Mouse (Mus musculus) G1E (cell line): ENCODE results near the gene Nsd2.

Source experiments
- CTCF ChIP-seq: IDR thresholded peaks from 2 replicates; pipeline ENCODE4 v1.5.1; 2012; ENCODE audit warnings: low read depth, low read length, inconsistent platforms, mixed read lengths
- GATA1 ChIP-seq: IDR thresholded peaks from 2 replicates; pipeline ENCODE4 v1.6.1; 2012; ENCODE audit warnings: borderline replicate concordance, low read length, inconsistent platforms, mixed read lengths
- POLR2AphosphoS5 ChIP-seq: IDR thresholded peaks from 2 replicates; pipeline ENCODE4 v1.6.1; 2012; ENCODE audit warnings: low read depth, low read length, inconsistent platforms; ENCODE audit not compliant: insufficient replicate concordance
- TAL1 ChIP-seq: conservative IDR thresholded peaks from 2 replicates; pipeline ENCODE4 v1.6.1; 2012; ENCODE audit warnings: low read depth, low read length, inconsistent platforms, mixed read lengths

- no peak for TF ChIP-seq CTCF
- no peak for TF ChIP-seq GATA1
- TF ChIP-seq POLR2AphosphoS5, result no peak
- TF ChIP-seq TAL1, result no peak
Measured at GRCm38 (mm10) chr5:33828107-33828506, 7.6 kb downstream of the Nsd2 start.
